Mouse (Mus musculus) thymus, postnatal 10 days (tissue): ENCODE results near the gene Clec10a.

Experiments
- DNase-seq, 2 experiments: peaks; one replicate each; pipeline ENCODE4 v3.0.0; 2021; ENCODE audit warnings: low spot score in 2 of 2

Clec10a gene

DNA sequence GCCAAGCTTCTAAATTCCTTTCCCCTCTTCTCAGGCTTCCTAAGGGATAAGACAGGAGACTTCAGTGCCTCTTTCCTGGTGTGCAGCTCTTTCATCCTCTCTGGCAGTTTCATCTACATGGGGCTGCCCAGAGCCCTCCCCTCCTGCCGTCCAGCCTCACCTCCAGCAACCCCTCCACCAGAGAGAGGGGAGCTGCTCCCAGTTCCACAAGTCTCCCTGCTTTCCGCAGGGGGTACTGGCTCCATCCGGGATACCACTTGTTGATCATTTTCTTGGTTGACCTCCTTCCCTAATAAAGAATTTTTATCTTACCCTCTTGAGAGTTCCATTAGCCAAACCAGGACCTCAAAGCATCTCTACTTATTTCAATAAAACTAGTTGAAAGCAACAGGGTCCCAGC, 60.1 kb downstream of the Clec10a start:
- no peak for DNase-seq

DNA sequence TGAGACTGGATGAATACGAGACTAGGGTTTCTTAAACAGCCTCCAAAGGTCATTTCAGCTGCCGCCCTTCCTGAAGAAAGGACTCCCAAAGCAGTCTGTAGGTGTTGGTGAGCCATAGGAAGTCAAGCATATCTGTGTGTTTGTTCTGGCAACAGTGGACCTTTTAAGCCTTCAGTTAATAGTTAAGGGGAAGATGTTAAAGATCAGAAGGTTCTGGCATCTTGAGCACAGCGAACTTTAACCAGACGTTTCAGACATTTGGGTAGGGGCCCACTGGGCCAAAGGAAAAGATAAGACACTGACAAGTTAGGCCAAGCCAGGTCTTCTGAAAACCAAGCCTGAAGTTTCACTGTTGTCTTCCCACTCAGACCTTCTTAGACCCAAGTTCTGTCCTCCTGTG, 62.0 kb downstream of the Clec10a start:
- DNase-seq: no peak

DNA sequence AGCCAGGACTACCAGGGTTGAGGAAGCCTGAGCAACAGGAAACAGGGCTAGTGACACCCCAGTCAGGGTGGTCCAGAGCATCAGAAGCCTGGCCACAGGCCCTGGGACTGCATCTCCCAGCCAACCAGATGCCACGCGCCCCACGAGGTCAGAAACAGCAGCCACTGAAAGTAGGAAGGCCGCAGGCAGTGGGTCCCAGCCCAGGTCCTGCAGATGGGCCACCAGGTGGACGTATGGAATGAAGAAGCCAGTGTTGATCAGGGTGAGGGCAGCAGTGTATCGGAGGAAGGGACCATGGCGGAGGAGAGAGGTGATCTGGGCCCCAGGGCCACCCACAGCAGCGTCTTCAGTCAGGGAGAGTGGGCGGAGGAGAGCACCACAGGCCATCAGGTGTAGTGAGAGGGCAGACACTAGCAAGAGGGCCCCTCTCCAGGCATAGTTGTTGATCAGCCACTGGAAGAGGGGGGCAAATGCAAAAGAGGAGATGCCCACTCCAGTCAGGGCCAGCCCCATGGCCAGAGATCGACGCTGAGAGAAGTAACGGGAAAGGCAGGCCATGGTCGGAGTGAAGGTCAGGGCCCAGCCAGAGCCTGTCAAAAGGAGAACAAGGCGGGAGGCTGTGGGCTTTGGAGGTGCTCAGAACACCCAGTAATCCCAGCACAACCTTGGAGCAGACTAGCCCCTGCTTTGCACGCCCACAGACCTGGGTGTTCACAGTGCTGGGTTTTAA, 62.9 kb downstream of the Clec10a start:
- DNase-seq: no peak

DNA sequence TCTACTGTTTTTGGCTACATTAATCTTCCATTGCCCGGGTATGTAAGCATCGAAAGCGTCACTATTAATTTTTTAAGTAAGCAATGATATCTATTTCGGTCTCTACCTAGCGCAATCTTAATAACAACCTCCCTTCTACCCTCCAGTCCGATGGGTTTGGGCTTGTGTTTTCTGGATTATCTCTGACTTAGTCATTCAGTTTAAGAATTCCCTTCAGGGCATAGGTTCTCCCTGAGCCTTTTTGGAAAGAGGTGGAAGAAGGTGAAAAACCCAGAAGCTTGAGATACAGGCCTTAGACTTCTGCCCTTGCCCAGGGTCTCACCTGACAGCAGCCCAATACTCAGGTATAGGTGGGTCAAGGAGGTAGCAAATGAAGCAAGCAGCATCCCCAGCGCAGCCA, 63.9 kb downstream of the Clec10a start:
- DNase-seq: no peak

DNA sequence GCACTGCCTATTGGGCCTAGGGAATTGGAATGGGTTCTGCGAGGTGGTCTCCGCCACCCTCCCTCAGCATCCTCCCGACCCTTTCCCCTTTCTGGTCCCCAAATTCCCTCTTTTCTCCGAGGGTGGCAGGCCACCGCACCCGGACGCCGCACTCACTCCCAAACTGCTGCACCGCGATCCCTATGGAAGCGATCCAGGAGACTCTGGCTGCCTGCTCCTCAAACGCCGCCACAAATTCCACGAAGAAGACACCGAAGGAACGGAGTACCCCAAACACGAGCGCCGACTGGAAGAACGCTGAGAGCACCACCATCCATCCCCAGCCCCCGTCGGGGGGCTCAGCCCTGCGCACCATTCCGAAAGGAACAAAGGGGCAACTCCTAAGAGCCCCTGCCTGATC, 64.3 kb downstream of the Clec10a start:
- DNase-seq: no peak
